23 mouse cellular contexts compared by ENCODE assay signal in the genomic region with DNA sequence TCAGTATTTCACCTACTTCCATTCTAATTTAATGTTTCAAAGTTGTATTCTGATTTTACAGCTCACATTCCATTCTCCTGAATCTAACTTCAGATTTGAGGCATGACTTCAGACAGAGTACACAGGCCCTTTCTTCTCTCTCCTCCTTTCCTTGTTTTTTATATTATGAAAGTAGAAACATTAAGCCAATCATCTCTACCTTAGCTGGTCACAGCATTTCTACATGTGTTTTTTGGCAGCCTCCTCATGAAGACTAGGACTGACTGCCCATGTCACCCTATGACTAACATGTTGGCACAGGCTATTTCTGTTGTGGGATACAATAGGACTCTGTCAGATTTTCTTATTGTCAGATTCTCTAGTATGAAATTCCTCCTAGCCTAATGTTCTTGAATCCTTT. TPM values are rescaled to one million over a fixed set of nuclear protein-coding genes. Genes with fewer than 3 reads are reported as not detected.
A peak's percentile ranks its signal among the peaks of the same experiment; 100 is the strongest.
DNase-seq lines count a peak whose midpoint lies in the region; ATAC-seq and TF ChIP-seq lines count a peak whose summit lies in the region.
"Had no signal": no experiment of that assay in that cellular context is flagged by ENCODE, and none has a peak within 500 bp of the region (broad histone marks: within the 10 kb centered on the region; RNA-seq: fewer than 3 reads in every experiment).

No protein-coding gene starts in this region.

- H3K27me3 ChIP-seq in Patski: no peaks in the 10 kb centered on the region
- H3K27me3 ChIP-seq: embryonic facial prominence, embryonic 13.5 days; embryonic facial prominence, embryonic 15.5 days; forebrain, embryonic 12.5 days had no signal

- in situ Hi-C loops in Patski (cut with MboI; ENCODE audit: low pct_unique_long_range_greater_than_20kb): no loop called here

- DNase-seq in Muller cell, postnatal 12 days (ENCODE audit: inconsistent ontology term): peak; percentile 67
- no peak for DNase-seq in Patski (ENCODE audit: low read depth, low spot score)
- peak; percentile 57 for DNase-seq in fat pad, adult 2 months (ENCODE audit: extremely low read depth, low read depth, low spot score)
- DNase-seq in layer of hippocampus, adult 9-10 months (ENCODE audit: low spot score): no peak
- no peak for DNase-seq in layer of hippocampus, adult 9-11 months
- DNase-seq: adrenal gland, adult 8-10 months; adrenal gland, postnatal 14 days; adrenal gland, postnatal 36 days; B cell, adult 2 months; cerebellum, adult 11-12 months; cerebellum, adult 2 months; cerebellum, adult 9-10 months; cerebellum, postnatal 10 days; cerebellum, postnatal 36 days; embryo, embryonic 11 days had no signal

- peak; percentile 51 for ATAC-seq in Patski
- no peak for ATAC-seq in CD4-positive, CD25-positive, alpha-beta regulatory T cell, adult 4 months
- ATAC-seq: activated CD4-positive, CD25-positive, alpha-beta regulatory T cell, adult 4 months; forebrain, embryonic 14.5 days; forebrain, embryonic 16.5 days had no signal

- CTCF ChIA-PET in Patski (lab: Charles Lee): interaction anchor here (1.0 kb wide), 1 partner anchor 55 kb away, joined by 3 read pairs; no protein-coding TSS in a partner anchor

- POLR2A ChIA-PET in Patski (lab: Charles Lee): no interaction called here

- TF ChIP-seq CTCF in Patski (IDR thresholded peaks at IDR 0.05): no peak

RNA-seq across cellular contexts. Expression of gene Bbox1, which starts 14.6 kb away (rescaled TPM):
- not detected for polyA plus RNA-seq in Patski (2021)
- polyA plus RNA-seq in CD4-positive, CD25-positive, alpha-beta regulatory T cell, adult 4 months (2017; shearing (Covaris generic)): not detected
- polyA plus RNA-seq: forebrain, embryonic 10.5 days; forebrain, embryonic 12.5 days had no signal

RNA-seq across cellular contexts. Expression of gene Fibin, which starts 34.0 kb away (rescaled TPM):
- polyA plus RNA-seq in Patski (2021): not detected
- polyA plus RNA-seq in CD4-positive, CD25-positive, alpha-beta regulatory T cell, adult 4 months (2017; shearing (Covaris generic)): not detected
- polyA plus RNA-seq: activated CD4-positive, CD25-positive, alpha-beta regulatory T cell, adult 4 months had no signal

Comparison
In these comparisons a context has a peak if more than half of its experiments do, and no peak if none do; other contexts are left out.
1. DNase-seq: peak in Muller cell, postnatal 12 days (single experiment) and fat pad, adult 2 months (single experiment); none in Patski (single experiment), layer of hippocampus, adult 9-10 months (single experiment) and layer of hippocampus, adult 9-11 months (single experiment).